Mouse (Mus musculus): Measurements from ENCODE around the gene Omt2a.
"Not testable (repeated sequence)": the region's sequence is repeated elsewhere in the genome, so short reads cannot be mapped to it uniquely, and the experiment has no call there.

The Omt2a gene

DNA sequence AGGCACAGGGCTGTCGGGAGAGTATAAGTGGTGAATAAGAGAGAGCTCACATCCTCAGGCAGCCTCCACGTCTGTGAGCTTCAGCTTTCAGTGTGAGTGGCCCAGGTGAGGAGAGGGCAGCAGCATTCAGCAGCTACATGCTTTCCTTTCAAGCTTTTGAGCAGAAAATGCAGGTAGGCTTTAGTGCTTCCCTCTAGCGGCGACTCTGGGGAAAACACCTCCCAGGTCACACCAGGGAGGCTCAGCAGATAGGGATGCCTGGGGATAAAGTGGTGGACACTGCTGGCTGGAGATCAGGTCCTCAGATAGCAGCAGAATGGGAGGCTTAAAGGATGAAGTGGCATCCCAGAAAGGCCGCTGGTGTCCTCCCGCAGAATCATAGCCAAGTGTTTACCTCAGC is 18.5 kb downstream of the Omt2a start:
- peak; percentile 48 for DNase-seq

DNA sequence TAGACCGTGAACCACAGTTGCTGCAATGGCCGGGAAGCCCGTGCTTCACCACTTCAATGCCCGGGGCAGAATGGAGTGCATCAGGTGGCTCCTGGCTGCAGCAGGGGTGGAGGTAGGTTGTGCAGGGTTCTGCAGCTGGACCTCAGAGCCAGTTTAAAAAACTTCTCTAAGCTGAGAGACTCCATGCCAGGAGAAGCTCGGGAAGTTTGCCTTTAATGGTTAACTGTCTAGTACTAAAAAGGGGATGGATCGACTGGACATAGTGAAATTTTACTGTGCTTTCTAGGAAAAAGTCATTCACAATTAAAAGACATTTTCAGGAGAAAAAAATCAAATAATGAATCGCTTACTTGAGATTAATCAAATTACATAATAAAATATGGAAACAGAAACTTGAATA is 19.8 kb downstream of the Omt2a start:
- not testable (repeated sequence) for DNase-seq

DNA sequence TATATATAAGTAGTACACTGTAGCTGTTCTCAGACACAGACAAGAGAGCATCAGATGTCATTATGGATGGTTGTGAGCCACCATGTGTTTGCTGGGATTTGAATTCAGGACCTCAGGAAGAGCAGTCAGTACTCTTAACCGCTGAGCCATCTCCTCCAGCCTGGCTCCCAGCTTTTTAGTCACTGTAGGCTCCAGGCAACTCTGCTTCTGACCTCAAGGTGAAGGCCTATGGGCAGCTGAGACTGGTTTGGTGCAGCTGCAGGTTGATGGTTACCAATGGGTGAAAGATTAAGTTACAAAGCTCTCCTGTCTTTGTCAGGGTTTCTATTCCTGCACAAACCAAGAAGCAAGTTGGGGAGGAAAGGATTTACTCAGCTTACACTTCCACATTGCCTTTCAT is 20.9 kb downstream of the Omt2a start:
- DNase-seq, result not testable (repeated sequence)

DNA sequence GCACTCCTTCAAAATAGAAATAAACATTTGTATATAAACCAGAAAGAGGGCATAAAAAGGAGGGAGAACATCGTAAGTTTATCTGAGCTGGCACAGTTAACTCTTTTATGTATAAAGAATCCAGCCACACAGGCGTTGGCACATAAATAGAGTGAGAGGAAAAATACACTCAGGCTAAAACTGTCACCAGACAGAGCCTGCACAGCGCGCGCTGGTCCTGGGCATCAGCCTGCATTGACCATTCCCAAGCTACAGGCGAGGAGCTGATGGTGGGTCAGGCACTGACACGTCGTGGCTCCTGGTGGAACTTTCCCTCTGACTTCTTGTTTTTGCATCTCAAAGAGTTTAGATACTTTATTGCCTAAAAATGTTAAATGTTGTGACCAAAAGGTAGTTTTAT is 22.1 kb downstream of the Omt2a start:
- DNase-seq, result not testable (repeated sequence)

DNA sequence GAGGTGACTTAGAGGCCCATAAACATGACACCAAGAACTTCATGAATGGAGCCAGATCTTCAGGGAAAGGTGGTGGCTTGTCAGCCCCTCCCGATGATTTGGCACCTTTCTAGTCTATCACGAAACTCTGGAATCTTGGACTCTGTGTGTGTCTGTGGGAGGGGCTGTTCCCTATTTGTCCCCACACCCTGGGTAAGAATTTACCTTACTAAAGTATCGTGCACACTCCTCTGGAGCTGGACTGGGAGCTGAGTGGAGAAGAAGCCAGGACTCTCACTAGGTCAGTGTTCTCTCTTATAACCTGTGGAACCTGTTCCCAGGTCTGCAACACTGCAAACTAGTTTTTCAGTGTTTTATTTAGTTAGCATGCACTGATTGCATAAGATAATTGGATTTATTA is 24.9 kb downstream of the Omt2a start, which contains the start of gene Gm10639:
Gene Gm10639 (plus strand): TSS at position 201 of the 400 bp plus-strand sequence.
- DNase-seq, result not testable (repeated sequence)

DNA sequence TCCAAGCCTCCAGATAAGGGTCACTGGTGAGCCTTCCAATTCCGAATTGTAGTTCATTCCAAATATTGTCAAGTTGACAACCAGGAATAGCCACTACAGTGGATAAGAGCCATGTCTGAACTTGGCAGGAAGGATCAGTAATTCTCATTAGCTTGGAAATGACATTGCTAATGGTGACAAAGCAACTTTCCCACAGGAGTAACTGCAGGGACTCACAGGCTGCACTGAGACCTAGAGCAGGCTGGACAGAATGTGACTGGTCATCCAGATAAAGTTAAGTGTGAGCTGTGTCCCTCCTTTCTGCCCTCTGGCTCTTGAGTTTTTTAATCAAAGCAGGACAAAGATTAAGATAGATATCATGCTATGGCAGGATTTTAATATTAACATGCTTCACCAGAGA is 25.5 kb downstream of the Omt2a start:
- not testable (repeated sequence) for DNase-seq

DNA sequence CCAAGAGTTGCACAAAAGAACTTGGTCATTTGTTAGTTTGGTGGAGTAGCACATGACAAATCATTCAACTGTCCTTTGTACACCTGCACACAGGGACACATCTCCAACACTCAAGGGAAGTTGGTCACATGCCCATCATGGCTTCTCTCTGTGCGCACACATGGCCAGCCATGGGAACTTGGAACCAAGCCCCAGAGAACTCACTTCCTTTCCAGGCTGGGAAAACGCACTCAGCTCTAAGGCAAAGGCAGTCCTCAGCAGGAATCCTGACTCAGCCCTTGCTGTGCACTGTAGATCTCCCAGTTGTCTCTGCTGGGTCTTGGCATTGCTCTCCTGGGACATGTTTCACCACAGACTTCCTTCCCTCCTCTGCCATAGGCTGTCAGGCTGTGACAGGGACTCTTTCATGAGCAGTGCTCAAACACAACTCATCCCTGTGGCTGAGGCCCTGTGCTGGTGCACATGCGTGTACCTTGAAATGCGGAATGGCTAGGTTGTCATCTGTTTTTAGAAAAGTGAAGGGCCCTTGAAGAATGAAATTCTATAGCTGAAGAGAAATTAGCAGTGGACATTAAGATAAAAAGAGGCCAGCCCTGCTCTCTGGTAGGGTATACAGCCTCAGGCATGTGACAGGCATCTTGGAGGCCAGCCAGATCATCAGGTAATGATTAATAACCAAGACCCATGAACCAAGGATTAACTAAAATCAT is 32.4 kb downstream of the Omt2a start:
- DNase-seq, result not testable (repeated sequence)

DNA sequence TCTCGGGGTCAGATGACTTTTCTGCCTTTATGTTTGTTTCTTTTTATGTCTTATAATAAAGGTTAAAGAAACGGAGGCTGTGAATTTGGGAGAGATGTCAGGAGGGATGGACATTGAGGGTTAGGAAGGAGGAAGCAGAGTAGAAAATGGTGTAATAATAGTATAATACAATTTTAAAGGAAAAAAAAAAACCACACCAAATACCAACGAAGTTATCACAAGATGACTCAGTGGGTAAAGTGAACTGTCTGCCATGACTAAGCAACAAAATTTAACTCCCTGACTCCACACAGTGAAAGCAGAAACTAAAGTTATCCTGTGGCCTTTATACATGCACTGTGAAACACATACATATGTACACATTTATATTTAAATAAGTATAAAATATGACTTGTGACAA is 43.7 kb downstream of the Omt2a start:
- DNase-seq, result not testable (repeated sequence)
